Mouse (Mus musculus): ENCODE measurements around the gene Dbi.
A peak's percentile ranks its signal among the peaks of the same experiment; 100 is the strongest.

Dbi gene

DNA sequence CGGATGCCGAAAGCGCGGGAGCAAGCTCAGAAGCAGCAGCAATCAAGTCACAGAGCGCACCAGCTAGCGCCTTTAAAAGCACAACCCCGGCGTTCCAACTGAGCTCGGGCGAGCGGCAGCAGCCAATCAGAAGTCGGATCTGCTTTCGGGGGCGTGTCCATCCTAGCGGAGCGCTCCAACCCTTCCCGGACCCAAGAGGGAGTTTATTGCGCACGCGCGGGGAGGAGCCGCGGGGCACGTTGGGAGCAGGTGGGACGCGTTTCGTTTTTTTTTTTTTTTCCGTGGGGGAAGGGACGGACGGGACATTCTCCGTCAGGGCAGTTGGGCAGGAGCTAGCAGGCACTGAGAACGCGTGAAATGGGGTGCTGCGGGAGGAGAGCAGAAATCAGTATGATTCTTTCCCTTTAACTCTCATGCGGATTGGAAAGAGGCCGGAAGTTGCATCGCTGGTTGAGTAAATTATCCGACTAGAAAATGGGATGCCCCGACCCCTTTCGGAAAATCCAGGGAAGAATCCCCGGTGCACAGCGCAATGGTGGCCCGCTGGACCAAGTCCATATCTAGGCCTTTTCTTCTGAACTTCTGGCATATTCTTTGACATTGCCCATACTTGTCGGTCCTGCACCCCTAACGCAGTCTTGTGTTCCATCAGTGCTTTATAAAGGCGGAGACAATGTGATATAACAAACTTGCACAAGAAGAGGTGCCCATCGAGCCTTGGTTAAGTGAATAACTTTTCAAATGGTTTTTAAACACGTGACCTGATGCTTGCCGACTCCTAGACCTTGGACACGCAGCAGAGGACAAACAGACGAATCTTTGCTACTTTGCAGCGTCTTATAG is at the start of gene Dbi, which contains the start of gene 3110009E18Rik:
Dbi (minus strand) TSS at position 110 of the 843 bp plus-strand sequence.
3110009E18Rik (plus strand) TSS at position 219 of the 843 bp plus-strand sequence.
- DNase-seq (ENCODE audit: low spot score in 2 of 2), result peak; percentile 93 to 96

DNA sequence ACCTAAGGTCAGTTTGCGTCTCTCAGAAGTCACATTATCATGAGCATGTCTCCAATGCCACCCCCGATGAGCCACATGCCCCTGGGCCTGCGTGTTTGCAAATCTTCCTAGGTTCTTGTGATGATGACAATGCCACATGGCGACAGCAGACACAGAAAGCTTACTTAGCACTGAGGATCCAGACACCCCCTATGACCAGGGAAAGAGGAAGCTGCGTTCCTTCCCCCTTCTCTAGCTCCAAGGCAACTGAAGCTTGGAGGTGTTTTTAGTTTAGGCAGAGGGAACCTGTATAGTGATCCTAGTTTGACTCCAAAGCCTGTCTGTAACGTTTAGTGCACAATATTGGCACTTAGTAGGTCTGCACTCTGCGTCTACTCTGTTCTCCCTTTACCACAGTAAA is 49.4 kb upstream of the Dbi start:
- DNase-seq (ENCODE audit: low spot score in 2 of 2), result no peak

DNA sequence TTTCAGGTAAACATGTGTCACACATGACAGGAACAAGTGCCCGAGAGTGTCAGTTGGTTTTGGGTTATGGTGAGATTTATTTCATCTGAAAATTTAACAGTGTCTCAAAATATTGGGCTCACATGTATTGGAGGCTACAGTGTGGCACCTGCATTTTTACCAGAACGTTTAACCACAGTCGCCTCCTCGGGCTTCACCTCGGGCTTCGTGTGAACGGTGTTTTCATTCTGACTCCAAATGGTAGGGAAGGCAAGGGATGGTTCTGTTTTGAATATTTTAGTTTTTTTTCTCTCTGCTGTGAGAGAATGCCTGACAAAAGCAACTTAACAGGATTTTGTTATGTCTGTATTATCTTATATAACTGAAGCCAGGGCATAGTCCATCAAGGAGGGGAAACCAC is 47.8 kb upstream of the Dbi start:
- no peak for DNase-seq (ENCODE audit: low spot score in 2 of 2)

DNA sequence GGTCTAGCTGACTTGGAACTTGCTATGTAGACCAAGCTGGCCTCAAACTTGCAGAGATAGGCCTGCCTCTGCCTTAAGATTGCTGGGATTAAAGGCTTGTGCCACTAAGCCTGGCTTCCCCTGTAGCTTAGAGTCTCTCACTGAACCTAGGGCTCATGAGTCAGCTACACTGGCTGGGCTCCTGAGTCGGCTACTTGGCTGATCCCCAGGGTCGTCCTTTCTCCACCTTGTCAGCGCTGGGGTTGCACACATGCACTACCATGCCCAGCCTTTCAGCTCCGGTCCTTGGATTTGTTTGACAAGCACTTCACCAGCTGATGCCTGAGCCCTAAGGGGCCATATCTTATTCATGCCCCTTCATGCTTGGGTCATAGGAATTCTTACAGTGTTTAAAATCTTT is 47.1 kb upstream of the Dbi start:
- no peak for DNase-seq (ENCODE audit: low spot score in 2 of 2)

DNA sequence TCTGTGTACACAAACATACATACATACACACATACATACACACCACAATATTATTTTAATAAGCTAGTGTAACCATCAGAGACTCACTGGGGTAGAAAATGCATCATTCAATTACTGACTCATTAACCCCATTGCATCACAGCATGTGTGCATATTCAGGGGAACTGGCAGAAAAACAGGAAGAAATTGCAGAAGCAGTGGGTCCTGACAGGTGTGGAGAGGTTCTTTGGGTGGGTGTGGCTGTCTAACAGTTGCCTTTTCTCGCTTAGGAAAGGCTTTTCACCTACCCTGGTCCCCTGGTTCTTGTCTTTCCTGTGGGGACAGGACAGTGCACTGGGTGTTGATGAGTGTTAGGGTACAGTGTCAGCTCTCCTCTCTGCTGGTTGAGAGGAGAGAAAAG is 41.7 kb upstream of the Dbi start:
- no peak for DNase-seq (ENCODE audit: low spot score in 2 of 2)

DNA sequence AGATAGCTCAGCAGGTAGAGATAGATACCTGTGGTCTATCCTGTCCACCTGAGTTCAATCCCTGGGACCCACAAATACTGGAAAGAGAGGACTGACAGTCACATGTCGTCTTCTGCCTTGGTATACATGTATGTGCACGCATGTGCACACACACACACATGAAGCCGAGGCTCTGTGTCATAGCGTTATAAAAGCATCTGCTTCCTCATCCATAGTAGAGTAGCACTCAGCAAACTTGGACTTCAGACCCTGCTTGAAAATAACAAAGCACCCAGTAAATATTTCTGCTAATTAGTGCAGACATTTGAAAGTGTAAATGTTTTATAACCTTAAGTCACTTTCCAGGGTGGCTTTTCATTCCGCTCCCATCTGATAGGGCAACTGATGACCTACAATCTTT is 40.6 kb upstream of the Dbi start:
- DNase-seq (ENCODE audit: low spot score in 2 of 2), result no peak

DNA sequence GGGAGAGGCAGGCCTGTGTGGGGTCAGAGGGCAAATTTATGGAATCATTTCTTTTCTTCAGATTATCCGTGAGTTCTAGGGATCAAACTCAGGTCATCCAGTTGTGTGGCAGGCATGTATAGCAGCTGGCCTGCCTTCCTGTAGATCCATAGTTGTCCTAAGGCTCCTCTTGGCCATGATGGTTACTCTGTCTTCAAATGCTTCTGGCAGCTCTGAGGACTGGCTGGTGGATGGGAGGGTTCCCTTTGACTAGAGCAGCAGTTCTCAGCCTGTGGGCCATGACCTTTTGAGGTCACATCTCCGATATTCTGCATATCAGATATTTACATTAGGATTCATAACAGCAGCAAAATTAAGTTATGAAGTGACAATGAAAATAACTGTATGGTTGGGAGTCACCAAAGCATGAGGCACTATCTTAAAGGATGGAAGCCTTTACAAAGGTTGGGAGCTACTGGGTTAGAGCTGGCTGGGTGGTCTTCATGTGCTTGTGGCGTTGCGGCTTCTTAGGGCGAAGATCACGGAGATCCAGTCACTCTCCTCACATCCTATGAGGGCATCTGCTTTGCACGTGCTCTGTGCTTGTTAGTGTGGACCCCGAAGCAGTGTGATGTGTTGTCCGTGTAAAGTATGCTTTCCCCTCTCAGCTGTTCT is 37.7 kb upstream of the Dbi start:
- DNase-seq (ENCODE audit: low spot score in 2 of 2), result no peak

DNA sequence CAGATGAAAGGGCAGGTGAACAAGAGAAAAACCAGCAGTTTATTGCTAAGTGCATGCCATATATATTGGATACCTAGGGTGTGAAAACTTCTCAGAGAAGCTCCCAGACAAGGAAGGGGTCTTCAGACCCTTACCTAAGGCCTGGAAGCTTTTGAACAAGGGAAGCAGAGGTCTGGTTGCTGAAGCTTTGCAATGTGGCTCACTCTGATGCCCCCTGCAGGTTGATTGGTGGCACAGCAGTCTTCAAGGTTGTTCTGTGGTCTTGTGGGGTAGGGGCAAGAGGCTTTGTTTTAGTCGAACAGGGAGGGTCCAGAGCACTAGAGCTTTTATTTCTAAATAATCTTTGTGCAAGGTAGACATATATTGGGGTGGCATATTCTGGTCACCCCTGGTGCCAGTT is 34.4 kb upstream of the Dbi start:
- DNase-seq (ENCODE audit: low spot score in 2 of 2), result peak in 1 of 2 experiments; percentile 13

DNA sequence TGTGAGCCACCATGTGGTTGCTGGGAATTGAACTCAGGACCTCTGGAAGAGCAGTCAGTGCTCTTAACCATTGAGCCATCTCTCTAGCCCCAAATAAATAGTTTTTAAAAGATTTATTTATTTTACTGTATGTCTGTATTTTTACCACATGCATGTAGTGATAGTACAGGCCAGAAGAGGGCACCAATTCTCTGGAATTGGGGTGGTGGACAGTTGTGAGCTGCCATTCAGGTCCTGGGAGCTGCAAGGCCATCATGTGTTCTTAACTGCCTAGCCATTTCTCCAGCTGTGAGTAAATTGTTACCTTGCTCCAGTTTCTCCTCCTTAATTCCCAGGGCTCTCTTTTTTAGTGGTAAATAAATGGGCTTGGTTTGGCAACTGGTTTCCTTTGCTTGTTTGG is 33.4 kb upstream of the Dbi start:
- peak in 1 of 2 experiments; percentile 32 for DNase-seq (ENCODE audit: low spot score in 2 of 2)

DNA sequence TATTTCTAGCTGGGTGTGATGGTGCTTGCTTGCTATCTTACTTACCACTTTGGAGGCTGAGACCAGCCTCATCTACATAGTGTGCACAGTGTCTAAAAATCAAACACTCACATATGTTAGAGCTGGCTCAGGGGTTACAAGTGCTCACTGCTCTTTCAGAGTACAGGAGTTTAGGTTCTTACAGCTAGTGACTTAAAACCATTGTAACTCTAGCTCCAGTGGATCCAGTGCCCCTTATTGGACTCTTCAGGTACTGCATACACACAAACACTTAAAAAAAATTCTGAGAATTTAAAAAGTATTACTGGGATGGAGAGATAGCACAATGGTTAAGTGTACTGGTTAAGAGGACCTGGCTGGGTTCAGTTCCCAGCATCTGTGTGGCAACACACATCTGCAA is 26.1 kb upstream of the Dbi start:
- no peak for DNase-seq (ENCODE audit: low spot score in 2 of 2)

DNA sequence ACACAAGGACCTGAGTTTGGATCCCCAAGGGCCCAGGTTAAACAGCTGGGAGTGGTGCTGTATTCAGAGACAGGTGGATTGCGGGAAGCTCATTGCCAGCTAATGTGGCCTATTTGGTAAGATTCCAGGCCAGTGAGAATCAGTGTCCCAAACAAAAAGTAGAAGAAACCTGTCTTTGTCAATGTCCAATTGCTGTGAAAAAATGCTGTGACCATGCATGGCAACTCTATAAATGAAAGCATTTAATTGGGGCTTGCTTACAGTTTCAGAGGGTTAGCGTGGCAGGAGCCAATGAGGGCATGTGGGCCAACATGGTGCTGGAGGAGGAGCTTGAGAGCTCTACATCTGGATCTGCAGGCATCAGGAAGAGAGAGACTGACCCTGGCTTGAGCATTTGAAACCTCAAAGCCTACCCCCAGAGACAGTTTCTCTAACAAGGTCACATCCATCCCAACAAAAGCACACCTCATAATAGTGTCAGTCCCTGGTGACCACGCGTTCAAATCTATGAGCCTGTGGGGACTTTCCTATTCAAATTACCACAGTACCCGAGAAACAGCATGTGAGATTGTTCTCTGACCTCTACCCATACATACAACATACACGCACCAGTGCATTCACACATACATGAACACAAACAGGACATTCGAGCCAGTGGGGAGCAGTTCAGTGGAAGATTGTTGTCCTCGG is 24.8 kb upstream of the Dbi start:
- DNase-seq (ENCODE audit: low spot score in 2 of 2), result no peak

DNA sequence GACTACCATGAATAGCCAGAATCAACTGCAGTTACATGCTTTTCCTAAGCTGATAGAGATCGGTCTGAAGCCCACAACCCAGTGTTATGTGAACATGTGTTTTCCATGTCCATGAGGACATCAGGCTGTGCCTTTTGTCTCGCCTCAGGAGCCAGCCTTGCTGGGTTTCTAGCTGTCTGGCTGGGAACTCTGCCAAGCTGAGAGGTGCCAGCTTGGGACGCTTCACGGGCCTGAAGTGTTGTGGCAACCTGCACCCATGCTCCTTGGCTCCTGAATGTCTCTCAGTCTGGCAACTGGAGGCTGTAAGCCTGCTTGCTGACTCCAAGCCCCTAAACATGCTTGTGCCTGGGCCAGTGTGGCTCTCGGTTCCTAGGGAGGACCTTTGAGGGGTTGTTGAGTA is 21.7 kb upstream of the Dbi start:
- DNase-seq (ENCODE audit: low spot score in 2 of 2), result peak in 1 of 2 experiments; percentile 60

DNA sequence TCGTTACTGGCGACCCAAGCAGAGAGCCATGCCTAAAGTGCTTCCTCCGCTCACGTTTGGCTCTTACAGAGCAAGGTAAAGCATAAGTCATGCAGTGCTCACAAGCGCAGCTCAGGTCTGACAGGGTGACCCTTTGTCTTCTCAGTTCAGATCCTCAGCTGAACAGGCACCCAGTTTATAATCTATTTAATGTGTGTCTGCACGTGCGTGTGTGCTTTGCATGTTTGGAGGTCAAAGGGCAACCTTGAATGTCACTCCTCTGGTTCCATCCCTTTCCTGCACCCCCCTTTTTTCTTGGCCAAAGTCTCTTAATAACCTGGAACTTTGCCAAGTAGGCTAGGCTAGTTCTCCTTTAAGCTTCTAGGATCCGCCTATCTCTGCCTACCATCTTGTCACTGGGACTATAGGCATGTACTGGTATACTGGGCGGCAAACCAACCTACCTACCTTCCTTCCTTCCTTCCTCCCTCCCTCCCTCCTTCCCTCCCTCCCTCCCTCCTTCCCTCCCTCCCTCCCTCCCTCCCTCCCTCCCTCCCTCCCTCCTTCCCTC is 19.3 kb upstream of the Dbi start:
- DNase-seq (ENCODE audit: low spot score in 2 of 2), result no peak

DNA sequence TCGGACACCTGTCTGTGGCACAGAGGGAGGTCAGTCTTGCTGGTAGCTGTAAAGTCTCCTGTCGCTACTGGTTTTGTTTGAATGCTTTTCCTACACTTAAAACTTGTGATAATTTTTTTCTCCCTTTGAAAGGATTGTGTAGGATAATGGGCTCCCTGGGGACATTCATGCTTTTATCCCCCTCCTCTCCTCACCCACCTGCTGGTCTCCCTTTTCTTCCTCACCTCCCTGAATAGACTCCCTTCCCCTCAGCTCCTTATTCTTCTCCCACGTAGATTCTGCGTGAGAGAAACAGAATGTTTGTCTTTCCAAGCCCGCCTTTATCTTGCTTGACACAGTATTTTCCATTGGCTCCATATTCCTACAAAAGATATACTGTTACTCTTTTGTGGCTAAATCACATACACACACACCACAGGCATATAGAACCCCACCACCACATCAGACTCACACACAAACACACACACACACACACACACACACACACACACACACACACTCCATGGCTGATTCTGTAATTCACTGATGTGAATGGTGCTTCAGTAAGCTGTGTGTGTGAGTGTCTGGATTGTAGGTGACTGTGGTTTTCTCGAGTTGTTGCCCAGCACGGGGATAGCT is 18.2 kb upstream of the Dbi start:
- DNase-seq (ENCODE audit: low spot score in 2 of 2), result no peak

DNA sequence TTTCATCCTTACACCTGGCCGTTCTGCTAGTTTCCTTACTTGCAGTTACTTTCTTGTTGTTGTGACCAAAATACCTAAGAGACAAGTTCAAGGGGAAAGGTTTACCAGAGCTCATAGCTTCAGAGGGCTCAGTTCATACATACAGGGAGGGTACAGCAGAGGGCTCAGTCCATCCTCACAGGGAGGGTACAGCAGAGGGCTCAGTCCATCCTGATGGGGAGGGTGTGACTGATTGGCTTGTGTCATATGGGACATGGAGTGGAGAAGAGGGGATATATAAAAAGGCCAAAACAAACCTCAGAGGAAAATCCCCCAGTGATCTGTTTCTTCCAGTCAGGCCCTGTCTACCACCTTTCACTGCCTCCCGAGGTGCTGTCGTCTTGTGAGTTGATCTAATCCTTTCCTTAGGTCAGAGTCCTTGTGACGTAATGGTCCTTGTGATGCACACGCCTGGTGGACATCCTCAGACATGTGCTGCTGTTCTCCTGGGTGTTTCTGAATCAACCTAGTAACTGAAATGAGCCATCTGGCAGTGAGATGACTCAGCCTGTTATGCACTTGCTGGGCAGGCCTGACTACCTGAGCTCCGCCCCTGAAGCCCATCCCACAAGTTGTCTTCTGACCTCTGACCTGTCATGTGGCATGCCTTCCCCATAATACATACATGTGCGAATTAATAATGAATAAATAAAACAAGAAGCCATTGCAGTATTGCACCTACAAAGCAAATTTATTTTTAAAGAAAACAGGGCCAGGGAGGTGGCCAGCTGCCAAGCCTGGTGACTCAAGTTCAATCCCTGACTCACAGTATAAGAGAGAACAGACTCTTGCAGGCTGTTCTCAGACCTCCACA is 15.3 kb upstream of the Dbi start:
- DNase-seq (ENCODE audit: low spot score in 2 of 2), result no peak

DNA sequence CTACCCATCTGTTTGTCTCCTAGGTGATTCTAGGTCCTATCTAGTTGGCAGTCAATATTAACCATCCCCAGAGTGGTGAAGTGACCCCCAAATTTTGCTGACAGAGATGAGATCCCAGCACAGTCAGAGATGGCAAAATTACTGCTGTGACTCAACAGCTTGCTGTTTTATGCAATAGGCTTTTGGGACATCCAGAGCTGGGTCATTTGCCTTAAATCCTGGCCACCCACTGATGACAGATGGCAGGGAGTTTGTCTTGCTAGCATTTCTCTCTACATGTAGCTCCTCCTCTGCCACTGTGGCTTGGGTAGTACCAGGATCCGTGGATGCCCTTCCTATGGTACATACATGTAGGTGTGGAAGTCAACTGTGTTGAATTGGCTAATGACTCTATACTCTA is 11.5 kb upstream of the Dbi start:
- DNase-seq (ENCODE audit: low spot score in 2 of 2), result no peak

DNA sequence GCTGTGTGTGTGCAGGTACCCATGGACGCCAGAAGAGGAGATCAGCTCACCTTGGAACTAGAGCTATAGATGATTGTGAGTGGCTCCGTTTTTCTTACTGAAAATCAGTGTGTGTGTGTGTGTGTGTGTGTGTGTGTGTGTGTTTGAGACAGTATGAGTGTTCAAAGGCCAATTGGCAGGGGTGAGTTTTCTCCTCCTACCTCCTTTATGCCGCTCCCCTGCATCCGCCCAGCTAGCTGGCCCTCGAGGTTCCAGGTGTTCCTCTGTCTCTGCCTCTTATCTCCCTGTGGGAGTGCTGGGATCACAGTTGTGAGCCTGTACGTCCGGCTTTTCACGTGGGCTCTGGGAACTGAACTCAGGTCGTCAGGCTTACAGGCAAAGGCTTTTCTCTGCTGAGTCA is 5.4 kb upstream of the Dbi start:
- DNase-seq (ENCODE audit: low spot score in 2 of 2), result no peak

DNA sequence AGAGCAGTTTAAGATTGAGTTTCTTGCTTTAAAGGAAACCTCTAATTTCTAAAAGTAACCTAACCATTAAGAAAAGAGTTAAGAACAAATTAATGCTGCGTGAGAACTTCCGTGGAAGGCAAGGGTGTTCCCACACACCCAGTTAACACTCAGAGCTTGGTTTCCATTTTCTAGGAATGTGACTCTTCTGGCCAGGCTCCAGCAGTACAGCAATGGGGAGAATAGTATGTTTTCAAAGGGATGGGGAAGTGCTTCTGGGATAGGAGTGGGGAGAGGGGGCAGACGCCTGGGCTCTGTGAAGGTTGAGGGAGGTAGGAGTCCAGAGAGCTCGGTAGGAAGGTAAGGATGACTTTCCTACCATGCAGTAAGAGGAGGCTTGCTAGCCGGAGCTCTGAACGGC is 4.6 kb upstream of the Dbi start:
- no peak for DNase-seq (ENCODE audit: low spot score in 2 of 2)

DNA sequence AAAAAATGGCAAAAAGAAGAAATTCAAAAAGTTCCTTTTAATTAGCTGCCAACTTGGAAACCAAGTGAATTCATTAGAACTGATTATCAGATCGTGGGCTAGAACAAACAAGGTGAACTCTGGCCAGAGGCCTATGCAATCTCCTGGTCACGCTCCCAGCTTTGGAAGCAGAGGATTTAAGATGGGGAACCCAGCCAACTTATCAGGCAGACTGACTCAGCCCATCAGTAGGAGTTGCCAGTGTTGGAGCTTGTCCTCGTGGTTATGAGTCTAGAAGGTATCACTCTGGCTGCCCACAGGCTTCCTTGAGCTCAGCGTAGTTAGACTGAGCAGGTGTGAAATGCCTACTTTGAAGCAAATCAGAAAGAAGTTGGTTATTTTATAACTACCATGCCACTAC is 4.0 kb upstream of the Dbi start:
- no peak for DNase-seq (ENCODE audit: low spot score in 2 of 2)

DNA sequence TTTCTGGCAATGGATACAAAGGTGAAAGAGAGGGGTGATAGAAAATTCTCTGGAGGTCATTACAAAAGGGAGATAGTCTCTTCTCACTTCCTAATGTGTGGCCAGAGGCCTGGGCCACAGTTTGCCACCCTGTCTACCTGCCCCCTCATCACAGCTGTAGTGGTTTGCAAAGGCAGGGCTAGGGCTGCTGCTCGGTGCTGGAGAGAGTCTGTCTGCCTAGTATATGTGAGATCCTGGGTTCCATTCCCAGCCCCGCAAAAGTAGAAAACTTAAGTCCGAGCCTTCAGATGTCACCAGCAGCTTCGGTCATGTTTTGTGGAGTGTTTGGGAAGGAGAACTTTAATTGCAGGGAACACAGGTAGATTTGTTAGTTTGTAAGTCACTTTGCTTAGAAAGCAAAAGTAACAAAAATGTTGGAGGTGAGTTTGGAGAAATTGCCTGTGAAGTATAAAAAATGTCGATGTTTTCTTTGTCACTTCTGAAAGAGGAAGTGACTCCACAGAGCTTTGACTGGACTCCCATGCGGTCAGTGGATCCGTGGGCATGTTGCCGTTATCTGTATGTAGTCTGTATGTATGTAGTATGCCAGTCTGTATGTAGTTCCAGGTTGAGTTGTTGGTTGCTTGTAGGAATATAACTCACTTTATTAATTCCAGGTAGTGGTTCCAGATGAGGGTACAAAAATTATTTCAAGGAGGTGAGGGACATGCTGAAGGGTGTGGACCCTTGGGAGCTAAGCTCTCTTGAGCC is 1.9 kb upstream of the Dbi start:
- DNase-seq (ENCODE audit: low spot score in 2 of 2), result no peak
